Mouse (Mus musculus): Measurements from ENCODE around the gene Gm20388.

DNA sequence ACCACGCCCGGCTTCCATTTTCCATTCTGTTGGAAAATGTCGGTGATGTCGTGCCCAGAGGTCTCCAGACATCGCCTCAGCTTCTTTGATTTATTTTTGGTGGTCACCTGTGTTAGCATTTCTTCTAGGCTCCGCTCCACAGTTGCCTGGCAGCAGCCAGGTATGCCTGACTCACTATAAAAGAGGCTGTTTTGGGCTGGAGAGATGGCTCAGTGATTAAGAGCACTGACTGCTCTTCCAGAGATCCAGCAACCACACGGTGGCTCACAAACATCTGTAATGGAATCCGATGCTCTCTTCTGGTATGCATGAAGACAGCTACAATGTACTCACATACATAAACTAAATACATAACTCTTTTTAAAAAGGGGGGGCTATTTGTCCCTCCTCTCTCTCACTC, 2015.6 kb downstream of the Gm20388 start:
- no peak for TF ChIP-seq CTCF (IDR thresholded peaks at IDR 0.05; ENCODE audit: low read depth)
- TF ChIP-seq EP300 (IDR thresholded peaks at IDR 0.05; ENCODE audit: low read depth) = no peak

All from liver, embryonic 14.5 days (tissue).